Mouse (Mus musculus): Measurements from ENCODE around the gene Wbp11. TPM values are rescaled to one million over a fixed set of nuclear protein-coding genes. Genes with fewer than 3 reads are reported as not detected.

Wbp11 gene
- polyA plus RNA-seq, 1 experiment from 2014 or later, result 165 TPM

Small RNAs within 50 kb of the gene (microRNA-seq; reads per million reads assigned to microRNA genes)
- not detected for gene Gm44364

Other genes with a start within 250 kb of the Wbp11 start
- 1.9 and 2.6 TPM in 2 replicates for gene Plbd1, start 166.3 kb downstream of the Wbp11 start, polyA plus RNA-seq (2016; fragmentation: Nextera tagmentation; extraction: Ambion mirVana)
- gene Gucy2c, start 46.5 kb downstream of the Wbp11 start, polyA plus RNA-seq (2016; fragmentation: Nextera tagmentation; extraction: Ambion mirVana), result 0.11 TPM in 2 replicates
- gene Hist4h4, start 23.8 kb downstream of the Wbp11 start, polyA plus RNA-seq (2016; fragmentation: Nextera tagmentation; extraction: Ambion mirVana), result 0.47 and 0.64 TPM in 2 replicates
- 86.6 and 91.3 TPM in 2 replicates for gene H2afj, start 20.0 kb downstream of the Wbp11 start, polyA plus RNA-seq (2016; fragmentation: Nextera tagmentation; extraction: Ambion mirVana)
- gene BC049715, start 607 bp downstream of the Wbp11 start, polyA plus RNA-seq (2016; fragmentation: Nextera tagmentation; extraction: Ambion mirVana), result 1.3 and 2.1 TPM in 2 replicates
- not detected in 2 replicates for gene Smco3, start 7.2 kb upstream of the Wbp11 start, polyA plus RNA-seq (2016; fragmentation: Nextera tagmentation; extraction: Ambion mirVana)
- 2.2 and 2.6 TPM in 2 replicates for gene Art4, start 29.5 kb upstream of the Wbp11 start, polyA plus RNA-seq (2016; fragmentation: Nextera tagmentation; extraction: Ambion mirVana)
- gene Mgp, start 47.6 kb upstream of the Wbp11 start, polyA plus RNA-seq (2016; fragmentation: Nextera tagmentation; extraction: Ambion mirVana), result 3.5 and 4.2 TPM in 2 replicates
- gene Erp27, start 93.9 kb upstream of the Wbp11 start, polyA plus RNA-seq (2016; fragmentation: Nextera tagmentation; extraction: Ambion mirVana), result 0.29 TPM in 1 of 2 replicates, not detected in the other
- not detected in 2 replicates for gene Pde6h, start 95.6 kb upstream of the Wbp11 start, polyA plus RNA-seq (2016; fragmentation: Nextera tagmentation; extraction: Ambion mirVana)
- gene Arhgdib, start 113.7 kb upstream of the Wbp11 start, polyA plus RNA-seq (2016; fragmentation: Nextera tagmentation; extraction: Ambion mirVana), result 32.1 and 39.3 TPM in 2 replicates

Data from embryonic facial prominence, embryonic 10.5 days (tissue).